Mouse (Mus musculus): ENCODE data around the gene Slc24a2.

Slc24a2 gene

DNA sequence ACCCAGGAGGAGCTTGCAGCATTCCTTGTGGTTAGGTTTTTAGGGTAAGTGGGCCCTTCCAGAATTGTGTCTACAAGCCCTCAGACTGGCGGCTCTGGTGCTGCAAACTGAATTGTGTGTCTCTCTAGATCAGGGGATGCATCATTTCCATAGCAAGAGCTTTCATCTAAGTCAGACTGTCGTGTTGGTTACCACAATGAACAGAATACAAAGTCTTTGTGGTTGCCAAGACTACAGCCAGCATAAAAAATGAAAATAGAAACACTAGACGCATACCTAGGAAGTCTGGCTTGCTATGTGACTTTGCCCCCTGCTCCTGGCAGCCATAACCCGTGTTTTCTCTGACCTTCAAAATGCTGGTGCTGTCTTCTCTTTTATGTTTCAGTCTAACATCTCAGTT lies 114.6 kb downstream of the Slc24a2 start:
- no peak for DNase-seq

DNA sequence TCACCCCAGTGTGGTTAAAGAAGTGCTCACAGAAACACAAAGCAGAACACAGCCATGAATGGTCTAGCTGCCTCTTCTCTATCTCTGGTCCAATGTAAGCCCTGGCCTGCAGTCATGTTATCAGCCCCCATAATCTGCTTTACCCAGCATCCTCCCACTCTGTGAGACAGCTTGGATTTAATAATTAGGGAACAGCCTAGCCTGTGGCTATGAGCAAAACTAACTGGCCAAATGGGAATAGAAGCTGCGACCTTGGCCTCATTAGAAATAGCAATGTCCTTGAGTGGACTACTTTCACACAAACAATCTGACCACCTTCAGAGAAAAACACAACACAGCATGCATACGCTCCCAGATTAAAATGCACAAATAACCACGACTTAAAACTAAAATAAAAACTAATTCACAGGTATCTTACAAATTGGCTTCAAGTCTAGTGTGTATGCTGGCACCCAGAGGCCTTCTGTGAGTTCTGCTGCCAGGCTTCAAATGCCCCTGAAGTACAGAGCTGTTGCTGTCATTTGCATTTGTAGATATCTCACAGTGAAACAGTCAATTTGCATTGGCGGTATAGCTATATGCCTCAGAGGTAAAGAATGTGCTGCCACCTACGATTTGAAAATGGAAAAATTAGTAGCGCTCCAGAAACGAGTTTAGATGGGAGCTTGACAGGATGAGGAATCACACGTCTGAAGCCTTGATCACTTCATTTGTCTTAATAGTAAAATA lies 120.8 kb downstream of the Slc24a2 start:
- DNase-seq: no peak

DNA sequence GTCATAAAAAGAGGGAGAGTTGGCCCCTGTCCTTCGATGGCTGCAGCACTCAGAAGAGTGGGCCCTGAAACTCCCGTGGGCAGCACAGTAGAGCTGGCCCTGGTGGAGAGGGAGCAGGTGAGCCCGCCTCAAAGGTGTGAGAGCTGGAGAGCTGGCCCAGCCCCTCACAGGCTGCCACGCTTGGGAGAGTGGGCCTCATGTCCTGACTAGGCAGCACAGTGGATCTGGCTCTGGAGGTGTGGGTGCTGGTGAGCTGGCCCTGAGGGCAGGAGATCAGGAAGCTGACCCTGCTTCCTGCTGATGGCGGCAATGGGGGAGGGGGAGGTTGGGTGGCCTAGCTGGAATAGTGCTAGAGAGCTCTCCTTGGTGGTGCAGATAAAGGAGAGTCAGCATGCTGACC lies 129.3 kb downstream of the Slc24a2 start:
- no peak for DNase-seq

DNA sequence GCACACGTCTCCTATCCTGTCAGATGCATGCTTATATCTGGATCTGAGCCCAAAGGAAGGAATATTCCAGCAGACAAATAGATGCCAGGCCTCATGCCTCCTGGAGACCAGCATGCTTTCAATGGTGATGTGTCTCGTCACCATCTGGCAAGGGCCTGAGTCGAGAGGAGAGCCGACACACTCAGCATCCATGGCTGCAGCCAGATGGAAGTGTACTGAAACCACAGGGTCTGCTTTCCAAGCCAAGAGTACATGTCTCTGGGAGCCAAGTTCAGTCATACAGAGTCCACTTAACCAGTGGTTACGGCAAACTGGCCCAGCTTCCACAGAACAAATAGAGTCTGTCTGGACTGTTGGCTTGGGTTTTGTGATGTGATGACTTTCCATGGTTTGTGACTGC lies 134.1 kb downstream of the Slc24a2 start:
- DNase-seq: no peak

DNA sequence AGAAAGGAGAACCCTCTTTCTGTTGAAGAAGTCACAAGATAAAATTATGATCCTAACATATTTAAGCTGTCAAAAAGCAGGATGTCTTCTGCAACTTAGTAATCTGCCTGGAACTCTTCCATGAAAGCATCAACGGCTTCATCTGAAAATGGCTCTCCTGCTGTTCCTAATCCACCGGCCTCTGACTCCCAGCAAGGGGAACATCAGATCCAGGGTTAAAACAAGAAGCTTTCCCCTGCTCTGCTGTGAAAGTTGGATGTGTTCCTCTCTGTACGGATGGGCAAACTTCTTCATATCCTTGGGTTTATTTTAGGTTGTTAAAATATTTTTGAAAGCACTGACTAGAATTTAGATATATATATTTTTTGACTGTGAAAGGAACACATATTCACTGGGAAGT lies 136.7 kb downstream of the Slc24a2 start:
- DNase-seq: no peak

DNA sequence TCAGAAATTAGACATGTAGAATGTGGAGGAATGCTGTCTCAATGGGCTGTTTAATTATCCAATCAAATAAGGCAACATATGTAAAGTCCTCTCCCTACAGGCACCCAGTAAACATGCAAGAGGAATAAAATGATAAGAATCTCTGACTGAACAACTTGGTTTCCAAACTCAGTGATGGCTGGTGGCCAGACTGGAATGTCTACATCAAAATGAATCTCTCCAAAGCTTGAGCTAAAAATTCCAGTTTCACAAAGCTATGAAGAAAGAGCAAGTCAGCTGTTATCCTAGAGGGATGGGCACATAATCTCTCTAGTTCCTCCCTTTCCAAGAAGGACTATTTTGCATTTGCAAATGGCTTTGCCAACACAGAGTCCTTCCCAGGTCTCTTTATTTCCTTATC lies 139.4 kb downstream of the Slc24a2 start:
- DNase-seq: no peak

DNA sequence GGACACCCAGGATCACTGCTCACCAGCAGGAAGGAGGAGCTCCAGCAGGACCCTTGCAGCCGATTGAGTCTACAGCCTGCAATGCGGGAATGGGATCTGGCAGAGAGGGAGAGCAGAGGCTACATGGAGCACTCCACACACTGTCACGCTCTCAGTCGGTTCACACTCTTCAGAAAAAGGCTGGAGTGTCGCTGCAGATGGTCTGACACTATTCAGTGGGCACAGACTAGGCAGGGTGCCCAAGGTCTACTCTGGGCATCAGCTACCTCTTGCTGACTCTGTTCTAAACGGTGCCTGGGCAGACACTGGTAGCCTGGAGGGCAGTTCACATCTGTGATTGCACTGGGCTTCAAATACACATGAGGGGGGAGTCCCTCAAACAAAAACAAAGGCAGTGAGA lies 141.6 kb downstream of the Slc24a2 start:
- no peak for DNase-seq

DNA sequence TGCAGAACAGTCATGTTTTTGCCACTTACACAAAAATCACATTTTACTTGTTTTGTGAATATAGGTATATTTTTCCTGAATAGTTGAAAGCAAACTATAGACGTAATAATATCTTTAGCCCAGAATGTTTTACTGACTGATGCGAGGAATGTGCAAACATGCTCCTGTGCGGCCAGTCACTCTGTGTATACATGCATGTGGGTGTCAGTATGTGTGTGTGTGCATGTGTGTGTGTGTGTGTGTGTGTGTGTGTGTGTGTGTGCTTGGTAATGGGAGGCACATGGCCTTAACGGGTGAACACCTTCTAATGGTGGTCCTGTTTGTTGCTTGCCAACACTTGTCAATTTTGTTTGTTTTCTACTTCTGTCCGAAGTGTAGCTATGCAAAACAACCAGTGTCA lies 142.7 kb downstream of the Slc24a2 start:
- DNase-seq: no peak

DNA sequence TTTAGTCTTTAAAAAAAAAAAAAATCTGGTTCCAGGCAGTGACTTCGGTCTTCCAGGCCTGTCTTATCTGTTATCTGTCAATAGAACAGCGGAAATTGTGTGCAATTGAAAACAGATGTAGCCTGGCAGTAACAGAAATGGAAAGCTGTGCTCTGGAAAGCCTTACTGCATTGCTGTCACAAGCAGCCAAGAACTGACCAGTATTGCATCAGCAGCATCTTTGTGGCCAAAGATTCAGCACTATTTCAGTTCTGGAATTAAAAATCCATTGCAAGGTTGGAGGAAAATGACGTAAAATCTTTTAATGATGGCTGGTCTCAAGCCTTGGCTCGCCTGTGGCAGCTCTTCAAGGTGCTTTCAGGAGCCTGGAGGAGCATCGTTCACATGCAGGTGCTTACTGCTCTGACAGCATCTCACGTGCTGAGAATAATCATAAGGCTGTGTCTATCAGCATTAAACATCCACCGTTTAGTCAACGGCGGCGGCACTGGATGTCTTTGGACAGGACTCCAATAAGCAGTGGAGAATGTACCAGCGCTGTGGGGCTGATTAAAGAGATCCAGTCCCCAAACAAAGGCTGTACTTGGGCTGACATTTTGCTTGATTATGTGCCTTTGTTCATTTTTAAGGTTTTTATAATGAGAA lies 143.2 kb downstream of the Slc24a2 start:
- peak; percentile 6 for DNase-seq

DNA sequence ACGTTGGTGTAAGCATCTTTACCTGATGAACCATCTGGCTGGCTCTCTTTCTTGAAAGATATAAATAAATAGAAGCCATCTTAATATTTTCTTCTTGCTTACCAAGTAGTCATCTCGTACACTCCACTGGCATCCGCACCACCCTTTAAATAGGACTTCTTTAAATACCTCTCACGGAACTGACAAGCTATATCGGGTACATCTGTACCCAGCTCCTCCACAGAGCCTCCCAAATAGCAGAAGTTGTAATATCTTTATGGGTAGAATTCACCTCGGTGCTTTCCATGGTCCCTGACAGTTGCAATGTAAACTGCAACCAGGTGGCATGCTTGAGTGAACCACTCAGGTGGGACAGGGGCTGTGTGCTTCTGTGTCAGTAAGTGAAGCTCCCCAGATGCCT lies 149.0 kb downstream of the Slc24a2 start:
- DNase-seq: no peak

DNA sequence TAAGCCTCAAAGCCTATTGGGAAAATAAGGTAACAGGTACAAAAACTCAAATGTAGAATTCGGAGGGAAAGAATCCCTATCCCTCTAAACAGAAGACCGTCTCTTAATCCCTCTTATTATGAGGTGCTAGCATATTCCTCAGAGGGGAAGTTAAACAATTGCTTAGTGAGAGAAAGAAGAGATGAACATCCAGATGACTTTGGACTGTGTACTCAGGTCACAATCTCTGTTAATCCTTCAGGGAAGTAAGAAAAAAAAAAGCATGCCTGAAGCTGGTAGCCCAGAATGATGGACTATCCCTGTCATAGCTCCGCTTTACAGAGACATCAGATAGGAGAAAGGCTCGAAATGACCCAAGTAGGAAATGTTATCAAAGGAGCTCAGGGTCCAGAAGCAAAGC lies 151.0 kb downstream of the Slc24a2 start:
- no peak for DNase-seq

DNA sequence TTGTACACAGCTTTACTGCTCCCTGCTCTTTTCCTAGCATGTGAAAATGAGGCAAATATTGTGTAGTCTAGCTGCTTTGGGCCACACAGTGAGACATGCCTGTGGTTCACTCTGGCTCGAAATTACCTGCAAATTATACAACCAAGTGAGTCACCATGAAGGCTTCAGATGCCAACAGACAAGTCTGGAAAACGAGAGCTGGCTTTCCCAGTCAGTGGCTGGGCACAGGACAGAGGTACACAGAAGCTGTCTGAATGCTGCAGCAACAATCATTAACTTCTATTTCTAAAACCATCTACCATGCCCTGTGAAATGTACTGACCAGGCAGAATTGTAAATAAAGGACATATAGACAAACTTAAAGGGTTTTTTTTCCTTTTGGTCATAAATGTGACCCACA lies 151.6 kb downstream of the Slc24a2 start:
- no peak for DNase-seq

DNA sequence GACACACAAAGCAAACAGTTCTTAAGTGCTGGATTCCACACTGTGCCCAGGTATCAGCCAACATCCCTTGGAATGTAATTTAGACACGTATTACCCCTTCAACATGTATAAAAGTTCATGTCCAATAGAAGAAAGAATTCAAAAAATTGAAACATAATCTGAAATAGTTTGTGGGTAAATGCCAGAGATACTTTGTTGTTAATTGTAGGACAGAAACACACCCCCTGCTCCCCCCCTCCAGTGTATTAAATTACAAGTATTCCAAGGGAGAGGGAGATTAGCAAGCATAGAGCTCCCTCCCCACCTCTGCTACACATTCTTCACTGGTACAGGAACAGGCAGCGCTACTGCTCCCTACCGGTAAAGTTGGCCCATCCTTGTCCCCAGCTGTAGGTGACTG lies 154.5 kb downstream of the Slc24a2 start:
- DNase-seq: no peak

DNA sequence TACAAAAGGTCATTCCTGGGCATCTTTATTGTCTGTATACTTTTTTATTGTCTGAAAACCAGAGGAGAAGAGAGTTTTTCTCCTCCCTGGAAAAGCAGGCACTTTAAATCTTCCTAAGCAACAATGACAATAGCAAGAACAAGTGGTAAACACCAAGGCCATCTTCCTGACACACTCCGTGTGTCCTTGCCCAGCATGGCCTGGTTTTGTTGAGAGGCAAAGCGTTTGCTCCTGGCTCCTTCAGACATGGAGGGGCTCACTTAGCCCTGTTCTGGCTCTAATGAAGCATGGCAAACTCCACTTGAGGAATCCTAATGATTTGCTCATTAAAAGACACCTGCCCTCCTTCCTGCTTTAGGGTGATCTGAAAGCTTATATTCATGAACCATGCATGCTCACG lies 162.2 kb downstream of the Slc24a2 start:
- peak; percentile 10 for DNase-seq

DNA sequence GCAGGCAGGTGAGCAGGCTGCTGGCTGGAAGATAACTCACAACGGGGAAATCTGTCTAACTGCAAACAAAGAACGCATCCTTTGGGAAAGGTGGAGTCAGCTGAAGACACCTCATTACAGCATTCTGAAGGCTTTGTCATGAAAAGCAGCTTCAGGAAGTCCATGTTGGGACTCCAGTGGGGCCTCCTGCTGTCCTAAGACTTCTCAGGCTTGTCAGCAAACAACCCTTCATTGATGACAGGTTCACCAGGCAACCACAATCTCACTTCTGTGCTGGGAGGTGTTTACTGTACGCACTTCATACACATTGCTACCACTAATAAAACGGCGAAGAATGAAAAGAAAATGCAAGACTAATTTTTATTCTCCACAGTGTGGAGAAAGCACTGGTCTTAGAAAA lies 165.1 kb downstream of the Slc24a2 start:
- DNase-seq: no peak

DNA sequence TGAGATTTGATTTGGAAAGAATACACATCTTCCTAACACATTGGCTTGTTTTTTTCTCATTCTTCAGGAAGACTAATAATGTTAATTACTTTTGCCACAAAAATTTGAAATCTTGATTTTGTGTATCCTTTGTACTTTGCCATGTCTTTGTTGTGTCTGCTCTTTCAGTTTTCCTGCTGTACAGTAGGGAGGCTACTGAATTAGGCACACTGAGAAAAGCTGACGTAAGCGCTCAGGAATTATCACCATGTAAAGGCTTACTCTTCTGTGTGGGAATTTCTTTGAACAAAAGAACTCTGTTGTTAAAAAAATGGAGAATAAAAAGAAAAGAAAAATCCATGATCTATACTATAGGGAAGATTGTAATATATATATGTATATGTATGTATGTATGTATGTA lies 165.7 kb downstream of the Slc24a2 start:
- no peak for DNase-seq

DNA sequence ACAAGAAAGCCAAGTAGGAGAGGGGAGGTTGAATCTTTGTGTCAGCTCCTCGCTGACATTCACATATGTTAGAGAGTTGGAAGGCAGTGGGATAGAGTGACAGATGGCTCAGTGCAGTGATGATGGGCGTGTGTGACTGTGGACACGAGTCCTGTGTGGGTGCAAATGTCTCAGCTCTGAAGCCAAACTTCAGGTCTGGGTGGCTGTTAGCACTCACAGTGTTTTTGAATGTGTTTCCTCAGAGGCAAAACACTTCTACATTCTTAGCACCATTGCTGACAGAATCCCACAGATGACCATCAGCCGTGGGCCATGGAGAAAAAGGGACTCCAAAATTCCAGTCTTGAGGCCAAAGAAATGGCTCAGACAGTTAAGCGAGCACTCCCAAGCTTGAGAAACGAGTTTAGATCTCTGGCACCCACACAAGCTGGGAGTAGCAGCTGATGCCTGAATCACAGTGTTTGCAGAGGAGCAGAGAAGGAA lies 167.5 kb downstream of the Slc24a2 start:
- DNase-seq: no peak

DNA sequence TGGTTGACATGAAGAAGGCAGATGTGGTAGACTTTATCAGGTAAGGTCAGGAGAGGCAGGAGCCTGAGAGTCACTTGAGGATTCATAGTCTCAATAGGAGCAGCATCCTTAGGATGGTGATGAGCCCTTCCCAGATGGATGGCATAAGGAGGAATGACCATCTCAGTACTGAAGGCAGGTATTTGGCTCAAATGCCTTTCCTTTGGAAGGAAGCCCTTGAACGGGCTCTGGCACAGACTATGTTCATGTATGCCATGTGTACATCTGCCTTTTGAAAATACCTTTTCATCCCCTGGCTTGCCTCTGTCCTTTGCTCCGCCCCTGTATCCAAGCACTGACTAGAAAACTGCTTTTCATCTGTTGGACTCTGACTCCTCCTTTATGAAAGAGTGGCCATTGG lies 168.6 kb downstream of the Slc24a2 start:
- DNase-seq: no peak

DNA sequence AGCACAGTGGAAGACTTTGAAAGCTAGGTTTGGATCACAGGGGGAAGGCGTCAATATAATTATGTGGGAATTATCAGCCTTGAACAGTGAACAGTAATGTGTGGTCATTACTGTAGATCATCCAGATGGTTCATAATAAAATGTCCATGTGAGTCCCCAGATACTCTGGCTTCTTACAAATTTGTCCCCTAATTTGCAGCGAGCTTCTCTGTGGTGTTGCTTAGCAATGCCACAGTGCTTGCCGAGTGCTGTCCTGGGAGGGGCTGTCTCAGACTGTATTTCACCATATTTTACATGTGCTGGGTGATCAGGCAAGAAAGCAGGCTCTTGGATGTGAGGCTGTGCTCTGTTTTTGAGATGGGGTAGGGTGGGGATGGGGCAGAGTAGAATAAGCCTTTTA lies 172.7 kb downstream of the Slc24a2 start:
- no peak for DNase-seq

DNA sequence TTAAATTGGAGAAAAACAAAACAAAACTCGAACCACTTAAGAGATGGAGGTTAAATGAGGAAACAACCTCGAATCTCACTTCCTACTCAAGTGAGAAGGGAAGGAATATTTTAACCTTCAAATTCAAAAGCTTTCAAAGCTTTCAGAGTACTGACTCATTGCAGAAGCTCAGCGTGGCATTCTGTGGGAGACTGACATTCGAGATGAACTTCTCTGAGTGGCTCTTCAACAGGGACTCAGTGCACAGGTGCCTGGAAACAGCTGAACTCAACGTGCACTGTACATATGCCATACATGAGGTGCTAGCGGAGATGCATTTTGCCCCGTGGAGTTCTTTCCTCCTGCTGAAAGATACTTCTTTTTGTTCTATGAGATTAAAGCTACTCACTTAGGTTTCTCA lies 174.5 kb downstream of the Slc24a2 start:
- no peak for DNase-seq

DNA sequence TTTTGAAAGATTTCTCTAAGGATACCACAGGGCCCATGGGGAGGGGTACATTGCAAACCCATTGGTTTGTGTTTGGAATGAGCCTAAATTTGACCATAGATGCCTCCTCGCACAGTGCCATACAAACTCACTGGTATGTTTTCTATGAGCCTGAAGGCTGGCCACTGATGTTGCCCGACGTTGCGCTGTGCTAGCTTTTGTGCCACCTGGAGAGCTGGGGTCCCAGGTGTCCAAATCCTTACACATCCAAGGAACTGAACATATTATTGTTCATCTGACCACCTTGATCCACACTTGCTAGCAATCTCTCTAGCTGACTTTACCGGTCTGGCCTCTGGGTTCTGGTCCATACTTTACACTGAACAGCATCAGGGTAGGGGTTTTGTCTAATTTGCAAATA lies 177.4 kb downstream of the Slc24a2 start:
- DNase-seq: no peak

DNA sequence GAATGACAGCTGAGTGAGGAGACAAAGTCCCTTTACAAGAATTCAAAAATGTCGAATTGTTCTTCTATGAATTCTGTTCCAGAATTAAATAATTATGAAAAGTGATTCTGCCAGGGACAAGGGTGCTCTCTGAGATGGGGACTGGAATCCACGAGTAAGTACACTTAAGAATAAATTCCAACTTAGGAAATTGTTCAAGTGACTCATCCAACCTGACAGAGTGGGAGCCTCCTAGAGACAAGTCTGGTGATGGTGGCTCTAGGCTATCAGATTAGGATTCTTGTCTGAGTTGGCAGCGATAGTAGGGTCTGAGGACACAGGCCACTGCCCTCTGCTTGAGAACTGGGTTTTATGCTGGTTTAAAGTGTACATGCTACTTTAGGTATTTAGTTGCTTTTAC lies 181.2 kb downstream of the Slc24a2 start:
- DNase-seq: no peak

DNA sequence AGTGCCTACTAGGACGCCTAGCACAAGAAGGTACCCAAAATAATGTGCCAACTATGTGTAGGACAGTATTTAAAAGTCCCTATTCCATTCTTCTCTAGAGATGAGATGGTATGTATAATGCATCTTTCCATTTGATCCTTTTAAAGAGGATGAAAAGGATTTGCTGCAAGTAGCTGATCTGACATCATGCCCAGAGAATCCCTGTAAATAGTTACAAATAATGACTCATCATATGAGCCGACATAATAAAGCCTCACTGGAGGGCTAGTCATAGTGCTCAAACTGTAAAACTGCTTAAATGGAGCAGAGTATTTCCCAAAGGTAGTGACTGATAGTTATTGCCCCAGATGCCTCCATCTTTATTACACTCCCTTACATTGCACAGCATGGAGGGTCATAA lies 183.1 kb downstream of the Slc24a2 start:
- DNase-seq: no peak

DNA sequence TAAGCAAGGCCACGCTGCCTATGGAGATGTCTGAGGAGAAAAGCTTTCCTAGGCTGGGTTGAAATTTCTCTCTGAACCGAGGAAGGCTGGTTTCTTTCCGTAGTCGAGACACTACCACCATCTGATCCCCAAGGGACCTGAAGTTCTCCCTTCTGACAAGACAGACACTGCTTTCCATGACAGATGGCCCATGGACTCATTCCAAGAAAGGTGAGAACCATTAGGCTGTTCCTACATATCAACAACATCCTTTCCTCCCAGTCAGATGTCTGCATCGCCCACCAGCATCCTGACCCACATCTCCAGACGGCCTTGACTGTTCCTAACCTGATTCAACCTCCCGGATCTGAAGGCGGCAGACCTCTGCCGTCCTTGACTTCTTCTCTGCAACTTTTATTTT lies 187.0 kb downstream of the Slc24a2 start:
- no peak for DNase-seq

DNA sequence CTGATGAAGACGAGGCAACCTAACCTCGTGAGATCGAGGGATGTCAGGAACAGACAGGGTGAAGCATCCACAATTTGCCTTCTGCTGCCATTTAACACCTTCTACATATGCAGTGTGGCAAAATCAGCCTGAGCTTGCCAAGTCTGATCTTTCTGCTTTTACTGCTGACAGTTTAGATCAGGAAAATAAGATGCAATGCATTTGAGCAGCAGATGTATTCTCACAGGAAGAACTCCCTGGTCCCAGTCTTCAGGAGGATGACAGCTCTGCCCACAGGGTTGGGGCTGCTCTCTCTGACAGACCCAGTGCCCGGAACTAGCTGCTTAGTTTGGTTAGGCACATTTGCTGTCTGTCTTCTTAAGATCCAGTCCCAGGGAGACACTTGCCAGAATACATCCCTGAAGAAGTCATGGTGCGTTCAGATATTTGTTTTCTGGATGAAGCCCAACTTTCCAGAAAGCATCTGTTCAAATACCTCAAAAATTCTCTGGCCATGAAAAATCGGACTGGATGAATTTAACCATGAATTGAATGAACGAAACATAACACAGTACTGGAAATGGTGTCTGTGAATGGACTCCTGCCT lies 188.8 kb downstream of the Slc24a2 start:
- DNase-seq: peak; percentile 11
